Mouse (Mus musculus) c-Kit-negative CD71-positive TER-119-positive erythroid progenitor cells, embryonic 14.5 days (primary cell): Measurements from ENCODE around the gene Cdc42ep5.
A peak's percentile ranks its signal among the peaks of the same experiment; 100 is the strongest.

ENCODE experiments used
- DNase-seq: peaks from one replicate; pipeline ENCODE4 v3.0.0-alpha.2; 2013; ENCODE audit warnings: low read depth, low spot score

The Cdc42ep5 gene

DNA sequence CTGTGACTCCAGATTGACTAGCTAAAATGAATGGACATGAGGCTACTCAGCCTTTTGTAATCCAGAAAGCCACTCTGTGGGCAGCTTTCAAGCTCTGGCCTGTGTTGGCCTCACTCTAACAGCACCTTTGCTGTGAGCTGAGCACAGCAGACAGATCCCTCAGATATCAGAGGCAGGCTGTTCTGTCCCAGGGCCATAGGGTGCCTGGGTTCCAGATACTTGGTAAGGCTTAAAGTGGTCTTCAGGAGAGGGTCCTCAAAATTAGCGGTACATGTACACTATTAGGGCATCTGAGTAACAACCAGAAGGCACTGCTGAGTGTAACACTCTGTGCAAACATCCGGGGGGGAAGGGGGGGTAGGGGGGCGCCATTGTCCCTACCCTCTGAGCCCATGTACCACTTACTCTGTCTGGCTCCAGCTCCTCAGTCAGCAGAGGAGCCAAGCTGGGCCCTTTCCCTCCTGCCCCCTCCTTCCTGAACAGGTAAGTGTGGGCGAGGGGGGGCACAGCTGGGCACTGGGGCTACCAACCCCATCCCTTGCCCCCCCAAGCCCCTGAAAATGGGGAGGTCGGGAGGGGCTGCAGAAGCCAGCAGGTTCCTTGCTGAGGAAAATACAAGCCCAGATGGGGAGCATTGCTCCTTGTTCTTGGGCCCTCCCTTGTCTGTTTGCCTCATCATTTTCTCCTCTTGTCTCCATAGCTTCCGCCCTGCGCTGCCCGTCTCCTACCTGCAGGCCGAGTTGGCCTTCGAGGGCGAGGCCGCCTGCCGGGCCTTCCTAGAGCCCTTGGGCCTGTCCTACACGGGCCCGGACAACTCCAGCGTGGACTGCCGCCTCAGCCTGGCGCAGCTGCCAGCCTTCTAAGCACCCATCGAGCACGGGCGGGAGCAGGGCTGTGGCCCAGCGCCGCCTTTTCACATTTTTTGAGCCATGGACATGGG is 18.1 kb downstream of the Cdc42ep5 start:
- no peak for DNase-seq

DNA sequence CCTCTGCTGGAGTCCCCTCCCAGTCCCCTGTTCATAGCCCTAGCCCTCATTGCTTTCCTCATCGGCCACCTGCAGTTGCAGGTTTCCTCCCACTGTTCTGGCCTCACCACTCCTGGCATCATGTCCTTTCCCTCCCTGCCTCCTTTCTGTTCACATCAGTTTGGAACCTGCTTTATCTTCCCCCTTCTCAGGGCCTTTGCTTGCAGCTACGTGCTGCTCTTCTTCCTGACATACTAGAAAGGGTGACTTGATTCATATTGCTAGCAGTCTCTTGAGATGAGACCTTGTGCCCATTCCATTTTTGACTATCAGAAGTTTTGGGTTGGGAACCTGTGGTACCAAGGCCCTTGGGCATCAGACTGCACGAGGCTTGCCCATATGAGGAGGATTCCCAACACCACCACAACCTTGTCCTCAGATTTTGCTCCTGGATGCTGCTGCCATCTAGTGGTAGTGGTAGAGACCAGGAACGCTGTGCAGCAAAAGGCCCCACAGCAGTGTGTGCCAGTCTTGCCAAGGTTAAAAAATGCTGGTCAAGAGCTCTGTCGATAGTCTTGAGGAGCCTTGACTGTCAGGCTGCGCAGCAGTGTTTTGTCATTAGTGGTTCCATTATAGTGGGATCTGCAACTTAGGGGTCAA is 19.0 kb downstream of the Cdc42ep5 start:
- peak; percentile 29 for DNase-seq

DNA sequence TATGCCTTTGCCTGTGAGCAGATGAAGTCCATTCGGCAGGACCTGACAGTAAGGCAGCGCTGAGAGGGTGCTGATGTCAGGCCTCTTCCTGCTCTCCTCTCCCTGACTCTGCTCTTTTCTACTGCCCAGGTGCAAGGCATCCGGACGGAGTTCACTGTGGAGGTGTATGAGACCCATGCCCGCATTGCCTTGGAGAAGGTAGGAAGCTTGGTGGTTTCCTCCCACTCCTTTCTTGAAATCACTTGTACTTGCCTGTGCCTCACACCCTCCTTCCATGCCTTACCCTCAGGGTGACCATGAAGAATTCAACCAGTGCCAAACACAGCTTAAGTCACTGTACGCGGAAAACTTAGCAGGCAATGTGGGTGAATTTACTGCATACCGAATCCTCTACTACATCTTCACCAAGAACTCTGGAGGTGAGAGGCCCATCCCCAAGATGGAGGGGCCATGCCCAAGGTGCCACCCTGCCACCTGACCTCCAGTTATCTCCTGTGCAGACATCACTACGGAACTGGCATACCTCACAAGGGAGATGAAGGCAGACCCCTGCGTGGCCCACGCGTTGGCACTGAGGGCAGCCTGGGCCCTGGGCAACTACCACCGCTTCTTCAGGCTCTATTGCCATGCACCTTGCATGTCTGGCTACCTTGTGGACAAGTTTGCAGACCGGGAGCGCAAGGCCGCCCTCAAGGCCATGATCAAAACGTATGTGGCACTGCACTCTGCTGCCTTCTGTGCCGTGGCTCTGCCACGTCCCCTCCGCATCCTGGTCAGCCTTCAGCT is 19.7 kb downstream of the Cdc42ep5 start:
- DNase-seq: no peak

DNA sequence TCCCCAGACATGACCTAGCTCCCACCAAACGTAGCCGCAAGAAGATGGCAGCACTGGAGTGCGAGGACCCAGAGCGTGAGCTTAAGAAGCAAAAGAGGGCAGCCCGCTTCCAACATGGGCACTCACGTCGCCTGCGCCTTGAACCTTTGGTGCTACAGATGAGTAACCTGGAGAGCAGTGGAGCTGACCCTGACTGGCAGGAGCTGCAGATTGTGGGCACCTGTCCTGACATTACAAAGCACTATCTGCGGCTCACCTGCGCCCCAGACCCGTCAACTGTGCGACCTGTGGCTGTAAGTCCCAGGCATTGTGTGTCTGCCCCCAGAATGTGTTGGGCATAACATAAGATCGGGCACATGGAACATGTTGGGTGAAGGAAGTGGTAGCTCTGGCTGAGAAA is 20.6 kb downstream of the Cdc42ep5 start:
- no peak for DNase-seq

DNA sequence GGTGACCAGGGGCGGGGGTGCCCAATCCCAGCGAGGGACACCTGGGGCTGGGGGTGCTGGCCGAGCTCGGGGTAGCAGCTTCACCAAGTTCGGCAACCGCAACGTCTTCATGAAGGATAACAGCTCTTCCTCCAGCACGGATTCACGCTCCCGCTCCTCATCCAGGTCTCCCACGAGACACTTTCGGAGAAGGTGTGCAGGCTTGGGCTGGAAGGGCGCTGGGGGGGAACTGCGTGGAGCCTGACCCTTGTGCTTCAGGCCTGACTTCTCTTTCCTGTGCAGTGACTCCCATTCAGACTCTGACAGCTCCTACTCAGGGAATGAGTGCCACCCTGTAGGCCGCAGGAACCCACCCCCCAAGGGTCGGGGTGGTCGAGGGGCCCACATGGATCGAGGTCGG is 21.2 kb downstream of the Cdc42ep5 start:
- DNase-seq: no peak

DNA sequence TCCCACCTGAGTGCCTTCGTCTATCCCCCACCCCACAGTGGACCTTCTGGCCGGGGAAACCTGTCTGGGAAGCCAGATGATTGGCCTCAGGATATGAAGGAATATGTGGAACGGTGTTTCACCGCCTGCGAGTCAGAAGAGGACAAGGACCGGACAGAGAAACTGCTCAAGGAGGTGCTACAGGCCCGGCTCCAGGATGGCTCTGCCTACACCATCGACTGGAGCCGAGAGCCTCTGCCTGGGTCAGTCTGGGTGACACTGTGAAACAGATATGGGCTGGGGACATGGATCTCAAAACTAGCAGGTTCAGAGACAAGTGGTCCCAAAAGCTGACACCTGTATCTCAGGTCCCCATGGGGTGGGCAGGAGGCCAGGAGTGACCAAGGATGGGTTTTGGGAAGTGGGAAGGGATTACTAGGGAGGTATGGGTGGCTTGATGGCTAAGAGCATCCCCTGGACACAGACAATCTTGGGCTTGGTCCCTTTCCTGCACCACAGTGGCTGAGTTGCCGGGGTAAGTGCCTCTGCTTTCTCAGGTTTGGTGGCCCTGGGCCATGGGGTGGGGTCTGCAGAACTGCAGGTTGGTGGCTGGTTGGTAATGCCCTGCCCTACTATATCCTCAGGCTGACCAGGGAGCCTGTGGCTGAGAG is 21.7 kb downstream of the Cdc42ep5 start:
- DNase-seq: no peak

DNA sequence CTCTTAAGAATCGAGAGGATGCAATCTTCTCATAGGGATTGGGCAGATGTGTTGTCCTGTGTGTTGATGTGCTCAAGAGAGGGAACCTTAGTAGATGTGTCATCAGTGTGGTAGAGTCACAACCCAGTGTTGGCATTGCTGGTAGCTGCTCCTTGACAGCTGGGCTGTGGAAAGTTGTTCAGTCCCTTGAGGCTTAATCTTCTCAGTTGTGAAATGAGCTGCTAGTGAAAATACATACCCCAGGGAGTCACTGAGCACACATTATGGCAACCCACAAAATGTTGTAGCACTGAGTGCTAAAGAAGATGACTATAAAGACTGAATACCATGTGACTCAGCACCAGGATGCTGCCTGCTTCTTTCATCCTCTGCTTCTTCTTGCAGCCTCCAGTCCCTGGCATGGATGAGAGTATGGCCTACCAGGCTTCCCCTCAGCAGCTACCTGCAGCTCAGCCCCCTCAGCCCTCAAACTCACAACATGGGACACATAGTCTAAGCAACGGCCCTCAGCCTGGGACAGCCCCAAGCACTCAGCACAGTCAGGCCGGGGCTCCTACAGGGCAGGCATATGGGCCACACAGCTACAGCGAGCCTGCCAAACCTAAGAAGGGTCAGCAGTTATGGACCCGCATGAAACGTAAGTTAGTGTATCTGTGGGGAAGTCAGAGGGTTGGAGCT is 22.9 kb downstream of the Cdc42ep5 start:
- no peak for DNase-seq

DNA sequence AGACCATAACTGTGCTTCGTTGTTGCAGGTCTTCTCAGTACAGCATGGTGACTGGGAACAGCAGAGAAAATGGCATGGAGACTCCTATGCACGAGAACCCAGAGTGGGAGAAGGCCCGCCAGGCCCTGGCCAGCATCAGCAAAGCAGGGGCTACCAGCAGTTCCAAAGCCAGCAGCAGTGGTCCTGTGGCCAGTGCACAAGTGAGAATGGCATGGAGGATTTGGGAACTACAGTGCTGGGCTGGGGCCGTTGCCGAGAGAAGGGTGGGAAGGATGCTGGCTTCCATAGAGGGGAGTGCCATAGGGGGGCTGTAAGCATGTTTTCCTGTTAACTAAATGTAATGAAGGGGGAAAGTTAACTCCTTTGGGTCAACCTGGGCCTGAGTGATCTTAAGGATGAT is 25.3 kb downstream of the Cdc42ep5 start:
- DNase-seq: no peak

DNA sequence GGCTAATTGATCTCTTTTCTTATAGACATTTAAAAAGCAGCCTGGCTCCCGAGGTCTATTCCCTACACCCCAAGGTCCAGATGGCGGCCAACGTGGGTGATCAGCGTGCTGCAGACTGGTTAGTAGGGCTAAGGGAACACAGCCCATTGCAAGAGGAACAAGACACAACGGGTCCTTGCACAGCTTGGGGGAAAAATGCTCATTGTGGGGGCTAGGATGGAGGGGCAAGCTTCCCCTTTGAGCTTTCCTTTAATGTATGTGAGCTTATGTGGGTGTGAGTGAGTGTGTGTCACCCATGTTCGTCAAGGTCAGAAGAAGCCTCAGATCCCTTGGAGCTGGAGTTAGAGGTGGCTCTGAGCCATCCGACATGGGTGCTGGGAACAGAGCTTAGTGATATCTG is 26.0 kb downstream of the Cdc42ep5 start:
- no peak for DNase-seq

DNA sequence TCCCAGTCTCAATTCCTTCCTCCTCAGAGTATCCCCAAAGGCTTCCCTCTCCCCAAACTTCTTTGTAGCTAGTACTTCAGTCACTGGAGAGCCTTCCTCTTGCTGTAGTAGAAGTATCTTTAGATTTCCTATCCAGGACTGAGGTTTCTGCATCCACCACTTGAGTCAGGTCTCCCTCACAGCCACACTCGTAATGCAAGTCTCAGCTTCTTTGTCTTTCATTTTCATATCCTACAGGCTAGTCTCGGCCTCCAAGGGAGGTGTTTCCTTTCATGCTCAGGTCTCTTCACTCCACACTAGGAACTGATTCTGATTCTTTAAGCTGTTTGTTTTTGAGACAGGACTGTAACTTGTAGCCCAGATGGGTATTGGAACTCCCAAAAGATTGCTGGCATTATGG is 26.5 kb downstream of the Cdc42ep5 start:
- DNase-seq: no peak

DNA sequence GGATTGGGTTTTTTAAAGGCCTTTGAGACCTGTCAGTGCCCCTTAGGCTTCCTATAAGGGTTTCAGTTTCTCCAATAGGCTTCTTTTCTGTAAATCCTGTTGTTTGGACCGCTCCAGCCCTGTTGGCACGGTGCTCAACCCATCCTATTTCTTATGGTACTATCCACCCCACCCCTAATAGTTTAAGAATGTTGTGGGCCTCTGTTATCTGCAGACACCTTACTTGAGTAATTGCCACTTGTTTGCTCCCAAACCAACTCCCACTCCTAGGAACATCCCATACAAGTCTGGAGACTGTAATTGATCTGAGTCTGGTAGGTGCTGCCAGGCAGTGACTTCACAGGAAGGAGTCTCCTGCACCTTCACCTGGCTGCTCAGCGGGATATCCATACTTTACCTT is 26.9 kb downstream of the Cdc42ep5 start:
- DNase-seq: no peak

DNA sequence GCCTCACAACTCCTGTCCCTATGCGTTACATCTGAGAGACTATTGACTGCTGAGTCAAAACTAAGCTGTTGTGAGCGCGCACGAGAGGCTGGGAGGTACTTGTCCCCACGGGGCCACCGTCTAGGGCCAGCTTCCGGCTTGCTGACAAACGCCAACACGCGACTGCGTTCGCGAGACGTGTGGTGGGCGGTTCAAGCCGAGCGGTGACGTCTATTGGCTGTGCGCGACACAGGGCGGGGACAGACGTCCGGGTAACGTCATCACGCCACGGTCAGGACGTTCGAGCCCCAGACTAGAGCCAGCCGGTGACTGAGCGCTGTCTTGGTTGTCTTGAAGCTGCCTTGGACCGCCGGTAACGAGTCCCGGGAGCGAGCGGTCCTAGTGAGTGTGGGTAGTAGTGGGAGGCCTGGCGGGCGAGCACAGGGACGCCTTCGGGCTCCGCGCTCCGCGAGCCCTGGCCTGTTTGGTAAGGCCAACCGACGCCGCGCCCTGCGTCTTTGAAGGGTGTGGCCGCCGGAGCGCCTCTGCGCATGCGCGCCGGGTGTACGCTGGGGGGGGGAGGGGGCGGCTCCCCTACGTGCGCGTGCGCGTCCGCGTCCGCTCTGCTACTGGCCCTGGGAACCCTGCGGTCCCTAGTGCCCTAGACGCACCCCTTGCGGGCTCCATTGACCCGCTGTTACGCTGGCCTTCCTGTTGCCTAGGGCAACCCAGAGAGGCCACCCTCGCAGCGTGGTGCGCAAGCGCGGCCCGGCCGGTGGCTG is 27.7 kb downstream of the Cdc42ep5 start, which contains the start of gene Leng8:
Leng8 (plus strand) TSS at position 269 of the 761 bp plus-strand sequence.
- DNase-seq: peak; percentile 96

DNA sequence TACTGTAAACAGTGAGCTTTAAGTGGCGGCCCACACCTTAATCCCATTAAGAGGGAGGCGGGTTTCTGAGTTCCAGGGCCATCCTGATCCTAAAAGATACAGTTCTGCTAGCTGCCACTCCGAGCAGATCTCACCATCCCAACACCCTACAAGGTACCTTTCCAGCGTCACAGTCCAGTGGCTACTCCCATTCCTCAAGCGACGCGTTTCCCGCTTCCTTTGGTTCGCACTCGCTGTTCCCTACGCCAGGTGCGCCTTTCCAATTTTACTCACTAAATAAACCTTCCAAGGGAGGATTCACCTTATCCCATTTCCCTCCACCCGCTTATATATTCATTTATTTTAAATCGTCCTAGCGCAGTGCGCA is 28.3 kb downstream of the Cdc42ep5 start:
- no peak for DNase-seq

DNA sequence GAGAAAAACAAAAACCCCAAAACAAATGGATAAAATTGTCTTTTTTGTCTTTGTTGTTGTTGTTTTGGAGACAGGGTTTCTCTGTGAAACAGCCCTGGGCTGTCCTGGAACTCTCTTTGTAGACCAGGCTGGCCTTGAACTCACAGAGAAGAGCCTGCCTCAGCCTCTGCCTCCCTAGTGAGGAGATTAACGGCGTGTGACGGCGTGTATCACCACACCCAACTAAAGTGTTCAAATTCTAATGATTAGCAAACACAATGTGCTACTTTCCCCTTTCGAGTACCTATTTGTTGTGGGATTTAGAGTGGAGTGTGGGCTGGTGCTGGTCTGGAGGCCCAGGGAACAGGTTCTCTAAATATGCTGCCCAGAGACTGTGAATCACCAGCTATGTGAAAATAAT is 29.7 kb downstream of the Cdc42ep5 start:
- DNase-seq: no peak

DNA sequence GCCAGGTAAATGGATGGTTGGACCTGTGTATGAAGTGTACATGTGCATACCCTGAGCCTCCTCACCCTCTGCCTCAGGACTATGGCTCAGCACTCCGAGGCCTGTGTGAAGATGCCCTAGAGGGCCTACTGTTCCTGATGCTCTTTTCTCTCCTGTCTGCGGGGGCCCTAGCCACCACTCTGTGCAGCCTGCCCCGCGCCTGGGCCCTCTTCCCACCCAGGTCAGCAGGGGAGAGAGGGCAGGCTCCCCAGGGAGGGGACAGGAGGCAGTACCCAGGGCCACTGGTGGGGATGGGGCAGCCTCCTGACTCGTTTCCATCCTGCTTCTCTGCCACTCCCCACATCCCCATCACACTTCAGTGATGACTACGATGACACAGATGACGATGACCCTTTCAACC is 31.7 kb downstream of the Cdc42ep5 start:
- DNase-seq: no peak

DNA sequence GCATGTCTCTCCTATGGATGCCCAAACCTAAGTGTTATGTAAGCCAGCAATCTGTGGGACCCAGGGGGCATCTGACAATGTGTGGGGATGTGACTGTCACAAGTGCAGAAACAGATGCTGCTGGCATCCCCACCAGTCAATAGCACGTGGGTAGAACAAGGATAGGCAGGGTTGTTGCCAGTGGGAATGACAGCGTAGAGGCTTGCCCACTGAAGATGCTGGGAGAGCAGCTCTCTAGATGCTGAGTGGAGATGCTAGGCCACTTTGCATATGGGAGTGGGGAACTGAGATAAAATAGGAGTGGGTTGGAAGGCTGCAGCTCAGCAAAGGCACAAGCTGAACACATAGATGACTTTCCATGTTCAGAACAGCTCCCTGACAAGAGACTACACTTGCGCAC is 32.1 kb downstream of the Cdc42ep5 start:
- DNase-seq: no peak

DNA sequence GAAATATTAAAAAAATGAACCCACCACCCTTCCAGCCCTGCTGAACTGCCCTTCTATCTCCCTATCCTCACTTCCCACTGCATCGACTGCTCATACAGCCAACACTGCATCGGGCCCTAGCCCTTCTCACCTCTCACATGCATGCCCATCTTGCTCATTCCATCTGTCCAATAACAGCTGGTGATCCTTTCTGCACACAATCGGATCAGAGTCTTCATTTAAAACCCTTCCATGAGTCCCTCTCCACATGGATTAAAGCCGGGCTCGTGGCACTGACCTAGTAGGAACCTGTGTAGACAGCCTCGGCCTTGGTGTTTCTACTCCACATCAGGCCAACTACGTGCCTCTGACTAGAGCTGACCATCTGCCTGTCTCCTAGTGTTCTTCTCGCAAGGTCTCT is 32.7 kb downstream of the Cdc42ep5 start:
- DNase-seq: no peak

DNA sequence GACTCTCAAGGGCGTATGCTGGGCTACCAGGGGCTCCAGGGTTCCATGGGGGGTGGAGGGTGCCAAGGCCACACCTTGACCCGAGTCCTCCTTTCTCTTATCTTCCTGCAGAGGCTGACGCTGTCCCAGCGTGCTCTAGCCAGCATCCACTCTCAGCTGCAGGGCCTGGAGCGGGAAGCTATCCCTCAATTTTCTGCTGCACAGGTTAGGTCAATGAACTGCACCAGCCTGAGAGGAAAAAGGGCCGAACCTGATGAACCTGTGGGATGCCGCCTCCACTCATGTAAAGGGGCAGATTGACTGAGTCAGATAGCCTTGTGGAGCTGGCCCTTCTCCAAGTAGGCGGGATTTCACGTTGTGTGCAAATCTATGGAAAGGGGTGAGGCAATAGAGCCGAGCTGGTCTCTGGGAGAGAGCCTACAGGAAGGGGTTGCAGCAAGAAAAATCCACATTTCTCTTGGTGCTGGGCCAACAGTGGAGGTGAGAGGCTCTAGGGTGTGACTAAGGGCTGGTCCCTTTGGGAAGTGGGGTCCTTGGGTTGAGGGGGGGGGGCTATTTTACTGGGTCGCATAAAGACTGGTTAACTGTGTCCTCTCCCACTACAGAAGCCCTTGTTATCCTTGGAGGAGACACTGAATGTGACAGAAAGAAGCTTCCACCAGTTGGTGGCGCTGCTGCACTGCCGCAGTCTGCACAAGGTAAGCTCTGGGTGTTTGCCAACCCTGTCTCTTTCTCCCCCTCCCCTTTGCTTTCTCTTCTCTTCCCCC is 33.8 kb downstream of the Cdc42ep5 start:
- DNase-seq: peak; percentile 57

DNA sequence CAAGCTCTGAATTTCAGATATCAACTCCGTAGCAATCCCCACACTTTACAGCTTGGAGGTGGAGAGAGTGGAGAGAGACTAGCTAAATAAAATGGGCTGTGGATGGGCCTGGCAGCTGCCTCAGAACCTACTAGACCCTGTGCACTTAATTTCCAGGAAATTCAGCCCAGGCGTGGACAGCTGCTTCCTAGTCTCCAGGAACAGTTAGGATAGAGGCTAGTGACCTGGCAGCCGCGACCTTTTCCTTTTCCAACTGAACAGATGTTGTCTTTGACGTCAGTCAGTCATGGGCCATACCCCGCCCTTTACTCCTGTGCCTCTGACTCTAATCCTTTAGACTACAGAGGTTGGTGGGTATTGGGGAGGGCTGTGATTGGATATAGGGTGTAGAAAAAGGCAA is 35.8 kb downstream of the Cdc42ep5 start:
- DNase-seq: no peak

DNA sequence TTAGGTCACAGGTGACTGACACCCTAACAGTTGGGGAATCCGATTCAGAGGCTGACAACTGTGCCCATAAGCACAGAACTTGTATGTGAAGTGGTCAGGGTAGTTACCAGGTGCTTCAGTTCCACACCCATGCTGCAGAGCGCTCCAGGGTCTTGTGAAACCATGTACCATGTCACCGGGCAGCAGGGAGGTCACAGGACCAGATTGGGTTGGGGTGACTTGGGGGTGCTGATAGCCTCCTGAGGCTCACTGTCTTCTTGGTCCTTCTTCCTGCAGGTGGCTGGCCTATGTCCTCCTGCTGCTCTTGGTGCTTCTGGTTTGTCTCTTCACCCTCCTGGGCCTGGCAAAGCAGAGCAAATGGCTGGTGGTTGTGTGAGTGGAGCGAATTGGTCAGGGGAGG is 36.8 kb downstream of the Cdc42ep5 start:
- no peak for DNase-seq
